Mouse (Mus musculus) lung, adult 2 months (tissue): ENCODE results near the gene Fcrlb.

Experiments used
- CTCF ChIP-seq: fragments of 200-500 bp; IDR thresholded peaks from 2 replicates; pipeline ENCODE4 v1.5.1; 2011; ENCODE audit warnings: mild to moderate bottlenecking, low read length, control low read depth; ENCODE audit not compliant: insufficient read depth
- POLR2A ChIP-seq: fragments of 200-500 bp; IDR thresholded peaks from 2 replicates; pipeline ENCODE4 v1.6.1; 2011; ENCODE audit warnings: low read depth, mild to moderate bottlenecking, control low read depth, low read length, borderline replicate concordance; ENCODE audit errors: extremely low read depth

- no peak for TF ChIP-seq CTCF
- no peak for TF ChIP-seq POLR2A
Observed at GRCm38 (mm10) chr1:170896651-170897281, 16.0 kb downstream of the Fcrlb start.
